Mouse (Mus musculus): Measurements from ENCODE around the gene Wscd1. TPM values are rescaled to one million over a fixed set of nuclear protein-coding genes. Genes with fewer than 3 reads are reported as not detected.

The Wscd1 gene
- total RNA-seq, 1 experiment: 5.8 TPM

- H3K4me1 ChIP-seq (ENCODE audit: control insufficient read depth in 2 of 2, insufficient read depth in 2 of 2, low read length in 2 of 2, poor library complexity in 1 of 2): no peaks in the 10 kb centered on the region
- H3K9me3 ChIP-seq (ENCODE audit: control insufficient read depth, insufficient read depth, low read depth, low read length): no peaks in the 10 kb centered on the region
- H3K36me3 ChIP-seq (ENCODE audit: control insufficient read depth, insufficient read depth, low read length, poor library complexity, severe bottlenecking): no peaks in the 10 kb centered on the region
- DNase-seq (ENCODE audit: low read depth, low spot score): no peak
- in situ Hi-C loops (cut with MboI; ENCODE audit: low sequenced_read_pairs in 2 of 2, unreplicated experiment in 2 of 2): no loop called here
- peak overlapping the region; percentile 76 for H3K4me3 ChIP-seq (ENCODE audit: insufficient read depth in 1 of 2, low read depth in 1 of 2, low read length in 2 of 2, poor library complexity in 1 of 2, severe bottlenecking in 1 of 2)
- TF ChIP-seq ZNF384 (IDR thresholded peaks at IDR 0.05; ENCODE audit: low read depth, low read length): no peak
- TF ChIP-seq CHD2 (IDR thresholded peaks at IDR 0.05; ENCODE audit: low read depth, low read length): no peak
- no peak for TF ChIP-seq MAFK (IDR thresholded peaks at IDR 0.05; ENCODE audit: insufficient read depth, low read depth, low read length)
- no peak for TF ChIP-seq ZC3H11A (IDR thresholded peaks at IDR 0.05; ENCODE audit: borderline replicate concordance, low read depth, low read length)
- no peak for TF ChIP-seq HCFC1 (IDR thresholded peaks at IDR 0.05; ENCODE audit: borderline replicate concordance, insufficient read depth, low read length)
- H3K27ac ChIP-seq (ENCODE audit: insufficient read depth, low read depth, low read length, poor library complexity, severe bottlenecking): no peak overlapping the region
- peak overlapping the region; percentile 72 for H3K9ac ChIP-seq (ENCODE audit: insufficient read depth, low read depth, low read length, poor library complexity, severe bottlenecking)
Observed at GRCm38 (mm10) chr11:71751174-71751611, 1.5 kb downstream of the Wscd1 start.

DNA sequence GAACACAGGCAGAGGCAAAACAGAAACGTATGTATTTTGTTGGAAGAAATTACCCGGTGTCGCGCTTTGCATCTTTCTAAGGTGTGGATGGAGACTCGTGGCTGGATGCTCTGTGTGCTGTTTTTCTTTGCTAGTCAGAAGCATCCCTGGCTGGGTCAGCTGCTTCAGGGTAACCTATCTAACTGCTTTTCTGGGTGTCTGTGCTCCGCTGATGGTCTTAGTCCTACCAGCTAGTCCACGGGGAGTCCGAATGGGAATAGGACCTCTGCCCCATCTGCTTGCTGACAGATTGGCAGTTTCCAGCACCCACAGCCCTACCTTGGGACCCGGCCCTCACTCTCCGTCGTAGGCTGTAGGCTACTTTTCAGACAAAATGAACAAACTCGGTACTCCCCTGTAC, 2.0 kb downstream of the Wscd1 start:
- H3K4me3 ChIP-seq (ENCODE audit: insufficient read depth in 1 of 2, low read depth in 1 of 2, low read length in 2 of 2, poor library complexity in 1 of 2, severe bottlenecking in 1 of 2): peak overlapping the region; percentile 76
- in situ Hi-C loops (cut with MboI; ENCODE audit: low sequenced_read_pairs in 2 of 2, unreplicated experiment in 2 of 2): no loop called here
- DNase-seq (ENCODE audit: low read depth, low spot score): no peak
- no peaks in the 10 kb centered on the region for H3K4me1 ChIP-seq (ENCODE audit: control insufficient read depth in 2 of 2, insufficient read depth in 2 of 2, low read length in 2 of 2, poor library complexity in 1 of 2)
- H3K9me3 ChIP-seq (ENCODE audit: control insufficient read depth, insufficient read depth, low read depth, low read length): no peaks in the 10 kb centered on the region
- no peak for TF ChIP-seq ZNF384 (IDR thresholded peaks at IDR 0.05; ENCODE audit: low read depth, low read length)
- no peak for TF ChIP-seq HCFC1 (IDR thresholded peaks at IDR 0.05; ENCODE audit: borderline replicate concordance, insufficient read depth, low read length)
- no peak for TF ChIP-seq ZC3H11A (IDR thresholded peaks at IDR 0.05; ENCODE audit: borderline replicate concordance, low read depth, low read length)
- TF ChIP-seq MAFK (IDR thresholded peaks at IDR 0.05; ENCODE audit: insufficient read depth, low read depth, low read length): no peak
- TF ChIP-seq CHD2 (IDR thresholded peaks at IDR 0.05; ENCODE audit: low read depth, low read length): no peak
- H3K9ac ChIP-seq (ENCODE audit: insufficient read depth, low read depth, low read length, poor library complexity, severe bottlenecking): peak overlapping the region; percentile 72; the same call in 1 of the 2 replicates
- no peaks in the 10 kb centered on the region for H3K36me3 ChIP-seq (ENCODE audit: control insufficient read depth, insufficient read depth, low read length, poor library complexity, severe bottlenecking)
- H3K27ac ChIP-seq (ENCODE audit: insufficient read depth, low read depth, low read length, poor library complexity, severe bottlenecking): no peak overlapping the region

DNA sequence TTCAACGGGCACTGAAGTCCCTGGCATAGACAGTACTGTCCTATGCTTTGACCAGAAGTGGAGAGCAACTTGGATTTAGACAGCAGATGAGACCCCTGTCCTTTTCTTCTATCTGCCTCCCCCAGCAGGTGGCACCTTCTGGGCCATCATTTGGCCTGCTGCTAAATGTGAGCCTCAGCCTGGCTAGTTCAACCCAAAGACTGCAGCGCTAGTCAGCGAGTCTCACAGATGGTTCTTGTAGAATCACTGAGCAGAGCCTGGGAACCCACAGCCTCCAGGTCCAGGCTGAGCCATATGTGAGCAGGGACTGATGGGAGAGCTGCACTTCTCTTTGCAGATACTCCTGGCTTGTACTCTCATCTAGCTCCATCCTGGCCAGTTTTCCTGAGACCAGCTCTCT, 2.9 kb downstream of the Wscd1 start:
- Histone ChIP-seq H3K36me3 (ENCODE audit: control insufficient read depth, insufficient read depth, low read length, poor library complexity, severe bottlenecking) (no peaks in the 10 kb centered on the region), H3K4me3 (ENCODE audit: insufficient read depth in 1 of 2, low read depth in 1 of 2, low read length in 2 of 2, poor library complexity in 1 of 2, severe bottlenecking in 1 of 2) (no peak overlapping the region), H3K27ac (ENCODE audit: insufficient read depth, low read depth, low read length, poor library complexity, severe bottlenecking) (no peak overlapping the region), H3K4me1 (ENCODE audit: control insufficient read depth in 2 of 2, insufficient read depth in 2 of 2, low read length in 2 of 2, poor library complexity in 1 of 2) (no peaks in the 10 kb centered on the region), H3K9ac (ENCODE audit: insufficient read depth, low read depth, low read length, poor library complexity, severe bottlenecking) (no peak overlapping the region), H3K9me3 (ENCODE audit: control insufficient read depth, insufficient read depth, low read depth, low read length) (no peaks in the 10 kb centered on the region)
- DNase-seq (ENCODE audit: low read depth, low spot score): no peak
- in situ Hi-C loops (cut with MboI; ENCODE audit: low sequenced_read_pairs in 2 of 2, unreplicated experiment in 2 of 2): no loop called here
- no peak for TF ChIP-seq HCFC1 (IDR thresholded peaks at IDR 0.05; ENCODE audit: borderline replicate concordance, insufficient read depth, low read length)
- no peak for TF ChIP-seq MAFK (IDR thresholded peaks at IDR 0.05; ENCODE audit: insufficient read depth, low read depth, low read length)
- TF ChIP-seq ZNF384 (IDR thresholded peaks at IDR 0.05; ENCODE audit: low read depth, low read length): no peak
- no peak for TF ChIP-seq CHD2 (IDR thresholded peaks at IDR 0.05; ENCODE audit: low read depth, low read length)
- TF ChIP-seq ZC3H11A (IDR thresholded peaks at IDR 0.05; ENCODE audit: borderline replicate concordance, low read depth, low read length): no peak

- DNase-seq (ENCODE audit: low read depth, low spot score): no peak
- Histone ChIP-seq H3K4me1 (ENCODE audit: control insufficient read depth in 2 of 2, insufficient read depth in 2 of 2, low read length in 2 of 2, poor library complexity in 1 of 2) (no peaks in the 10 kb centered on the region; a peak in 1 of 4 replicates), H3K9me3 (ENCODE audit: control insufficient read depth, insufficient read depth, low read depth, low read length) (no peaks in the 10 kb centered on the region), H3K4me3 (ENCODE audit: insufficient read depth in 1 of 2, low read depth in 1 of 2, low read length in 2 of 2, poor library complexity in 1 of 2, severe bottlenecking in 1 of 2) (no peak overlapping the region), H3K9ac (ENCODE audit: insufficient read depth, low read depth, low read length, poor library complexity, severe bottlenecking) (no peak overlapping the region), H3K27ac (ENCODE audit: insufficient read depth, low read depth, low read length, poor library complexity, severe bottlenecking) (no peak overlapping the region), H3K36me3 (ENCODE audit: control insufficient read depth, insufficient read depth, low read length, poor library complexity, severe bottlenecking) (no peaks in the 10 kb centered on the region)
- in situ Hi-C loops (cut with MboI; ENCODE audit: low sequenced_read_pairs in 2 of 2, unreplicated experiment in 2 of 2): no loop called here
- TF ChIP-seq HCFC1 (IDR thresholded peaks at IDR 0.05; ENCODE audit: borderline replicate concordance, insufficient read depth, low read length): no peak
- TF ChIP-seq MAFK (IDR thresholded peaks at IDR 0.05; ENCODE audit: insufficient read depth, low read depth, low read length): no peak
- no peak for TF ChIP-seq CHD2 (IDR thresholded peaks at IDR 0.05; ENCODE audit: low read depth, low read length)
- TF ChIP-seq ZNF384 (IDR thresholded peaks at IDR 0.05; ENCODE audit: low read depth, low read length): no peak
- TF ChIP-seq ZC3H11A (IDR thresholded peaks at IDR 0.05; ENCODE audit: borderline replicate concordance, low read depth, low read length): no peak
Observed at GRCm38 (mm10) chr11:71755115-71755514, 5.4 kb downstream of the Wscd1 start.

DNA sequence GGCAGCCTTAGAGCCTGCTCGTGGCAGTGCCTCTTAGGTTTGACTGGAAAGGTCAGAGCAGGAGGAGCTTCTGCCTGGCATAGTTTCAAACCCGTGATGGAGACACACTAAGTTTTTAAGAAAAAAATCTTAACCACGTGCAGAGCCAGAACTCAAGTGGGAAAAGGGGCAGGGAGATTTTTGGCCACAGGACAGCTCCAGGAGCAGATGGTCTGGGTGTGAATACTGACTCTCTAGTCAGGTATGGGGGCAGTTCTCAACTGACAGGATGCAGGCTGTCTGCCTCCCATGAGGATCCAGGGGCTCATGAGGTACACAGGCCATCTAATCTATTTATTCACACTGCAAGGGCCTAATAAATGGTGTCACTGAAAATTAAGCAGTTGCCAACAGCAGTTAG, 6.6 kb downstream of the Wscd1 start:
- no peaks in the 10 kb centered on the region; a peak in 1 of 4 replicates for H3K4me1 ChIP-seq (ENCODE audit: control insufficient read depth in 2 of 2, insufficient read depth in 2 of 2, low read length in 2 of 2, poor library complexity in 1 of 2)
- in situ Hi-C loops (cut with MboI; ENCODE audit: low sequenced_read_pairs in 2 of 2, unreplicated experiment in 2 of 2): no loop called here
- H3K36me3 ChIP-seq (ENCODE audit: control insufficient read depth, insufficient read depth, low read length, poor library complexity, severe bottlenecking): no peaks in the 10 kb centered on the region
- H3K4me3 ChIP-seq (ENCODE audit: insufficient read depth in 1 of 2, low read depth in 1 of 2, low read length in 2 of 2, poor library complexity in 1 of 2, severe bottlenecking in 1 of 2): no peak overlapping the region
- no peaks in the 10 kb centered on the region for H3K9me3 ChIP-seq (ENCODE audit: control insufficient read depth, insufficient read depth, low read depth, low read length)
- TF ChIP-seq CHD2 (IDR thresholded peaks at IDR 0.05; ENCODE audit: low read depth, low read length): no peak
- DNase-seq (ENCODE audit: low read depth, low spot score): no peak
- no peak overlapping the region for H3K27ac ChIP-seq (ENCODE audit: insufficient read depth, low read depth, low read length, poor library complexity, severe bottlenecking)
- H3K9ac ChIP-seq (ENCODE audit: insufficient read depth, low read depth, low read length, poor library complexity, severe bottlenecking): no peak overlapping the region
